Mouse (Mus musculus) CH12.LX (cell line): ENCODE data around the gene Sult5a1. TPM values are rescaled to one million over a fixed set of nuclear protein-coding genes. Genes with fewer than 3 reads are reported as not detected.

Experiments used
- DNase-seq: peaks from one replicate; pipeline ENCODE4 v3.0.0-alpha.2; 2013; ENCODE audit errors: extremely low read depth
- H3K27ac ChIP-seq: 2 replicates; pipeline ENCODE4 v1.5.1; 2012; ENCODE audit warnings: low read depth, mild to moderate bottlenecking, control low read depth, moderate library complexity; ENCODE audit not compliant: insufficient read depth
- H3K27me3 ChIP-seq: replicated peaks from 2 replicates; pipeline ENCODE3; 2012; ENCODE audit warnings: inconsistent platforms
- H3K36me3 ChIP-seq, 2 experiments: replicated peaks in 1 of 2; 2 replicates each; pipeline versions ENCODE3 to v1.6.1; 2012; ENCODE audit warnings: inconsistent platforms in 1 of 2, low read length in 1 of 2, mild to moderate bottlenecking in 1 of 2, mixed read lengths in 1 of 2, moderate library complexity in 1 of 2; ENCODE audit not compliant: control insufficient read depth in 1 of 2, insufficient read depth in 1 of 2
- H3K4me1 ChIP-seq, 2 experiments: 2 replicates each; pipeline ENCODE4 v1.6.1; 2012; ENCODE audit warnings: inconsistent platforms in 1 of 2, moderate library complexity in 1 of 2; ENCODE audit not compliant: insufficient read depth in 2 of 2, control insufficient read depth in 1 of 2
- H3K4me2 ChIP-seq: 2 replicates; pipeline ENCODE4 v1.6.1; 2012; ENCODE audit warnings: low read depth, mild to moderate bottlenecking, control low read depth; ENCODE audit not compliant: poor library complexity, insufficient read depth, severe bottlenecking
- H3K4me3 ChIP-seq, 3 experiments: fragments of 150-350 bp in 1 of 3; sonication (generic) in 1 of 3; replicated peaks in 1 of 3; 2 replicates each; pipeline versions ENCODE3 to v1.5.1; 2011 to 2012; ENCODE audit warnings: low read depth in 2 of 3, low read length in 2 of 3, mild to moderate bottlenecking in 2 of 3, moderate library complexity in 2 of 3, control low read depth in 1 of 3, improper control_type of control experiment in 1 of 3, inconsistent platforms in 1 of 3, mixed read lengths in 1 of 3; ENCODE audit not compliant: poor library complexity in 1 of 3
- H3K79me2 ChIP-seq: replicated peaks from 2 replicates; pipeline ENCODE4 v1.6.1; 2012; ENCODE audit warnings: mild to moderate bottlenecking, moderate library complexity; ENCODE audit not compliant: control insufficient read depth, poor library complexity, insufficient read depth, severe bottlenecking; ENCODE audit errors: extremely low read depth
- H3K9ac ChIP-seq: 2 replicates; pipeline ENCODE4 v1.6.1; 2012; ENCODE audit warnings: low read depth, mild to moderate bottlenecking, control low read depth, moderate library complexity; ENCODE audit not compliant: insufficient read depth
- H3K9me3 ChIP-seq: replicated peaks from 2 replicates; pipeline ENCODE3; 2012; ENCODE audit warnings: low read length, inconsistent platforms, mixed read lengths
- BHLHE40 ChIP-seq: IDR thresholded peaks from 2 replicates; pipeline ENCODE4 v1.6.1; 2011; ENCODE audit warnings: mild to moderate bottlenecking, low read depth, low read length, improper control_type of control experiment
- CTCF ChIP-seq, 2 experiments: IDR thresholded peaks in 1 of 2; conservative IDR thresholded peaks in 1 of 2; 2 replicates each; pipeline ENCODE4 v1.5.1; 2011 to 2012; ENCODE audit warnings: low read depth in 2 of 2, low read length in 2 of 2, improper control_type of control experiment in 1 of 2, inconsistent platforms in 1 of 2, mild to moderate bottlenecking in 1 of 2, moderate library complexity in 1 of 2
- ETS1 ChIP-seq: conservative IDR thresholded peaks from 2 replicates; pipeline ENCODE4 v1.6.1; 2012; ENCODE audit warnings: low read depth, mild to moderate bottlenecking, inconsistent platforms, low read length, improper control_type of control experiment, moderate library complexity
- IRF4 ChIP-seq: IDR thresholded peaks from 2 replicates; pipeline ENCODE4 v1.6.1; 2014; ENCODE audit warnings: low read depth, mild to moderate bottlenecking, inconsistent platforms, low read length, improper control_type of control experiment
- JUN ChIP-seq: IDR thresholded peaks from 2 replicates; pipeline ENCODE4 v1.6.1; 2011; ENCODE audit warnings: low read depth, mild to moderate bottlenecking, low read length, improper control_type of control experiment, moderate library complexity; ENCODE audit not compliant: insufficient read depth
- JUND ChIP-seq: conservative IDR thresholded peaks from 2 replicates; pipeline ENCODE4 v1.6.1; 2011; ENCODE audit warnings: low read depth, low read length, improper control_type of control experiment
- KAT2A ChIP-seq: IDR thresholded peaks from 2 replicates; pipeline ENCODE4 v1.6.1; 2012; ENCODE audit warnings: low read length, improper control_type of control experiment, inconsistent platforms; ENCODE audit not compliant: insufficient replicate concordance
- MAZ ChIP-seq: IDR thresholded peaks from 2 replicates; pipeline ENCODE4 v1.6.1; 2012; ENCODE audit warnings: low read depth, mild to moderate bottlenecking, inconsistent platforms, low read length, improper control_type of control experiment, moderate library complexity
- MEF2A ChIP-seq: IDR thresholded peaks from 2 replicates; pipeline ENCODE4 v1.6.1; 2014; ENCODE audit warnings: low read depth, mild to moderate bottlenecking, inconsistent platforms, low read length, improper control_type of control experiment, borderline replicate concordance
- MXI1 ChIP-seq: IDR thresholded peaks from 2 replicates; pipeline ENCODE4 v1.6.1; 2011; ENCODE audit warnings: mild to moderate bottlenecking, low read depth, low read length, improper control_type of control experiment
- MYC ChIP-seq: IDR thresholded peaks from 2 replicates; pipeline ENCODE4 v1.6.1; 2011; ENCODE audit warnings: low read depth, mild to moderate bottlenecking, improper control_type of control experiment, low read length
- NELFE ChIP-seq: IDR thresholded peaks from 2 replicates; pipeline ENCODE4 v1.6.1; 2011; ENCODE audit warnings: low read depth, low read length, improper control_type of control experiment
- RAD21 ChIP-seq: IDR thresholded peaks from 2 replicates; pipeline ENCODE4 v1.6.1; 2011; ENCODE audit warnings: low read depth, mild to moderate bottlenecking, low read length, improper control_type of control experiment, moderate library complexity
- RCOR1 ChIP-seq: conservative IDR thresholded peaks from 2 replicates; pipeline ENCODE4 v1.6.1; 2012; ENCODE audit warnings: low read depth, mild to moderate bottlenecking, inconsistent platforms, low read length, improper control_type of control experiment
- SMC3 ChIP-seq: IDR thresholded peaks from 2 replicates; pipeline ENCODE4 v1.6.1; 2011; ENCODE audit warnings: low read depth, low read length, improper control_type of control experiment
- TCF12 ChIP-seq: IDR thresholded peaks from 2 replicates; pipeline ENCODE4 v1.6.1; 2014; ENCODE audit warnings: low read depth, mild to moderate bottlenecking, inconsistent platforms, low read length, improper control_type of control experiment
- ZC3H11A ChIP-seq: IDR thresholded peaks from 2 replicates; pipeline ENCODE4 v1.6.1; 2012; ENCODE audit warnings: low read depth, mild to moderate bottlenecking, inconsistent platforms, low read length, improper control_type of control experiment
- ZKSCAN1 ChIP-seq: IDR thresholded peaks from 2 replicates; pipeline ENCODE4 v1.6.1; 2012; ENCODE audit warnings: low read depth, inconsistent platforms, low read length, improper control_type of control experiment, borderline replicate concordance
- ZMIZ1 ChIP-seq: IDR thresholded peaks from 2 replicates; pipeline ENCODE4 v1.6.1; 2012; ENCODE audit warnings: low read depth, mild to moderate bottlenecking, inconsistent platforms, low read length, improper control_type of control experiment
- ZNF384 ChIP-seq: IDR thresholded peaks from 2 replicates; pipeline ENCODE4 v1.6.1; 2012; ENCODE audit warnings: low read depth, low read length, improper control_type of control experiment, inconsistent platforms
- dilution Hi-C: fragments of 300-500 bp; cut with MboI; formaldehyde crosslinking; loops from 2 replicates; pipeline ENCODE4 v1.14.3; 2020; ENCODE audit warnings: low sequenced_read_pairs; ENCODE audit not compliant: extremely low pct_unique_long_range_greater_than_20kb, extremely low pct_ligation_motif_present
- in situ Hi-C: fragments of 300-500 bp; cut with MboI; formaldehyde crosslinking; loops from 3 replicates; pipeline ENCODE4 v1.14.3; 2019; ENCODE audit warnings: low sequenced_read_pairs, low pct_ligation_motif_present, low pct_unique_long_range_greater_than_20kb, mixed read lengths
- polyA plus RNA-seq: library from polyadenylated mRNA; unstranded; fragments of >175 nt; gene quantifications from 2 replicates; pipeline ENCODE4 v1.2.1, GENCODE M21; 2012; ENCODE audit warnings: low read depth; ENCODE audit not compliant: insufficient read length
- total RNA-seq, 2 experiments: library from RNA; depleted of rRNA; stranded (reverse); fragments of 300-350 nt in 1 of 2; fragments of >200 nt in 1 of 2; gene quantifications; 2 replicates each; pipeline ENCODE4 v1.2.3; 2012 to 2014

Gene Sult5a1
- total and polyA plus RNA-seq, 3 experiments = 0.68 TPM; not detected in 2

- no peak for DNase-seq
- H3K9ac ChIP-seq = no peak overlapping the region
- H3K27ac ChIP-seq = no peak overlapping the region
- dilution Hi-C loops = no loop called here
- peaks cover 15% of the 10 kb centered on the region for H3K79me2 ChIP-seq
- no peak overlapping the region for H3K4me2 ChIP-seq
- H3K4me3 ChIP-seq = no peak overlapping the region
- no peaks in the 10 kb centered on the region for H3K9me3 ChIP-seq
- peaks cover 11% of the 10 kb centered on the region for H3K27me3 ChIP-seq
- peaks cover 3 to 14% of the 10 kb centered on the region in 2 experiments for H3K4me1 ChIP-seq
- in situ Hi-C loops = loop anchor here (10.0 kb wide), 1 partner anchor 203 kb away; no protein-coding TSS in a partner anchor
- TF ChIP-seq RAD21 (no peak), JUN (no peak), MAZ (no peak), KAT2A (no peak), ZMIZ1 (no peak), RCOR1 (no peak), ETS1 (no peak), MEF2A (no peak), JUND (no peak), CTCF (conservative IDR thresholded peaks at IDR 0.05 in 1 of 2, IDR thresholded peaks at IDR 0.05 in 1 of 2; ENCODE audit: low read depth in 2 of 2, low read length in 2 of 2) (peak in 1 of 2 experiments; percentile 36; a peak in 2 of 4 replicates), MXI1 (no peak), IRF4 (no peak), BHLHE40 (no peak), ZC3H11A (no peak), NELFE (no peak), ZKSCAN1 (no peak), TCF12 (no peak), ZNF384 (peak; percentile 50; the same call in 1 of the 2 replicates)
- H3K36me3 ChIP-seq = peaks cover 25 to 29% of the 10 kb centered on the region in 2 experiments
These were observed 50.1 kb downstream of the Sult5a1 start for GRCm38 (mm10) chr8:123108010-123108409.

- peaks cover 8% of the 10 kb centered on the region for H3K27me3 ChIP-seq
- H3K9ac ChIP-seq = no peak overlapping the region
- dilution Hi-C loops = no loop called here
- TF ChIP-seq CTCF (conservative IDR thresholded peaks at IDR 0.05 in 1 of 2, IDR thresholded peaks at IDR 0.05 in 1 of 2; ENCODE audit: low read depth in 2 of 2, low read length in 2 of 2) (peak; percentile 39 to 69; a peak in 3 of 4 replicates), RAD21 (peak; percentile 30), TCF12 (no peak), SMC3 (peak; percentile 16; the same call in 1 of the 2 replicates), MYC (peak; percentile 70)
- TF ChIP-seq, all 38 proteins: peak for 4
- no peak overlapping the region for H3K4me2 ChIP-seq
- peaks cover 27 to 32% of the 10 kb centered on the region in 2 experiments for H3K36me3 ChIP-seq
- peak; percentile 56 for DNase-seq
- no peaks in the 10 kb centered on the region for H3K9me3 ChIP-seq
- H3K4me1 ChIP-seq = peaks cover 3 to 14% of the 10 kb centered on the region in 2 experiments
- H3K79me2 ChIP-seq = peaks cover 22% of the 10 kb centered on the region
- in situ Hi-C loops = loop anchor here (10.0 kb wide), 1 partner anchor 202 kb away; no protein-coding TSS in a partner anchor
- H3K27ac ChIP-seq = no peak overlapping the region
- no peak overlapping the region for H3K4me3 ChIP-seq
These were observed 51.6 kb downstream of the Sult5a1 start for GRCm38 (mm10) chr8:123106531-123106930.
